Mouse (Mus musculus) cerebellum, adult 2 months (tissue): ENCODE data around the gene Pik3ca.

Experiments used
- CTCF ChIP-seq: fragments of 200-500 bp; IDR thresholded peaks from 2 replicates; pipeline ENCODE4 v1.5.1; 2011; ENCODE audit warnings: low read depth, mild to moderate bottlenecking, control low read depth, low read length, moderate library complexity, borderline replicate concordance; ENCODE audit not compliant: insufficient read depth
- POLR2A ChIP-seq: fragments of 200-500 bp; IDR thresholded peaks from 2 replicates; pipeline ENCODE4 v1.6.1; 2011; ENCODE audit warnings: low read length, control low read depth, borderline replicate concordance; ENCODE audit not compliant: insufficient read depth

DNA sequence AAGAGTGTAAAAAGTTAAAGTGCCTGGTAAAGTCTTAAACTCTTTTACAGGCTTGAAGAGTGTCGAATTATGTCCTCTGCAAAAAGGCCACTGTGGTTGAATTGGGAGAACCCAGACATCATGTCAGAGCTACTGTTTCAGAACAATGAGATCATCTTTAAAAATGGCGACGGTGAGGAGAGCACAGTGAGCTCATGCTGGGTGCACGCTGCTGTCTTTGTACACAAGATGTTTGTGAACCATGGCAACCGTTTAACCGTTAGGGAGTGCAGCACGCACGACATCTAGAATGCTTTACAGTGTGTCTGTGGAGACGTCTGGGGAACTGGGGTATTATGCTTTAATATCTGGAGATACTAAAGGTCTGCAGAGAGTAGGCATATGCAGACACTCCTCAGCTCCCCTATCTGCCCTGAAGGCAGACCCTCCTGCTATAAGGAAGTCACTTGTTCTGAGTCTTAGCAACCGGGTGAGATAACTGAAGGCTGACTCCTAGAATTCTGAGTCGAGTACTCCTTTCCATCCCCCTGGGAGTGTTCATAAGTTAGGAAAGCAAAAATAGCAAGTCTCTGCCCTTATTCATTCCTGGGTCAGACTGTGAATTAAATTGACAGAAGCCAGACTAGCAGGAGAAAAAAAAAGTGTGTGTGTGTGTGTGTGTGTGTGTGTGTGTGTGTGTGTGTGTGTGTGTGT, 57.0 kb downstream of the Pik3ca start:
- no peak for TF ChIP-seq CTCF
- TF ChIP-seq POLR2A, result no peak
